Mouse (Mus musculus): ENCODE measurements around the gene Alpk1. TPM values are rescaled to one million over a fixed set of nuclear protein-coding genes. Genes with fewer than 3 reads are reported as not detected.
"Not testable (repeated sequence)": the region's sequence is repeated elsewhere in the genome, so short reads cannot be mapped to it uniquely, and the experiment has no call there.

The Alpk1 gene
- polyA plus RNA-seq, 1 experiment: 5.5 TPM

DNA sequence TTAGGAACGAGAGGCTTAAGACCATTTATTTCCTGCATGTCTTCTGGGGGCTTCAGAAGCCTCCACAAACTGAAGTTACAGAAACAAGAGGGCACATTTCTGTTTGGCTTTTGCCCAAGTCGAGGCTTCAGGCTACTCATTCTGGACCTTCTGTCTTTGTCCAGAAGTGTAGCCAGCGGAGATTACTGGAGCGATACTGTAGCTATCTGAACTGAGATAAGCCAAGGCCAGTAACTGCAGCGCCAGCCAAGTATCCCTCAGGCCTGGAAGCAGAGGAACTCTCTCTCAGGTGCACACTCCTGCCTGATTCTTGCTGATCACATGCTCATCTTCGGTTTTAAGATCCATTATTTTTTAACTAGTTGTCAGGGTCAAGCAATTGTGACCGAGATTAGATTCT lies 7.7 kb upstream of the Alpk1 start:
- TF ChIP-seq POLR2A (IDR thresholded peaks at IDR 0.05; ENCODE audit: borderline replicate concordance, control insufficient read depth, low read depth, low read length) (no peak), CTCF (IDR thresholded peaks at IDR 0.05; ENCODE audit: control insufficient read depth, insufficient read depth, low read length) (no peak)
- peaks cover 3% of the 10 kb centered on the region; the same call in 1 of the 2 replicates for H3K4me1 ChIP-seq (ENCODE audit: control insufficient read depth, insufficient read depth, low read length)
- H3K4me3 ChIP-seq (replicated peaks; ENCODE audit: control insufficient read depth, low read depth, low read length): no peak overlapping the region
- 52% methylated on average over 7 of the region's 7 CpGs for WGBS
- H3K27ac ChIP-seq (ENCODE audit: control insufficient read depth, insufficient read depth, low read depth, low read length, poor library complexity): no peak overlapping the region

DNA sequence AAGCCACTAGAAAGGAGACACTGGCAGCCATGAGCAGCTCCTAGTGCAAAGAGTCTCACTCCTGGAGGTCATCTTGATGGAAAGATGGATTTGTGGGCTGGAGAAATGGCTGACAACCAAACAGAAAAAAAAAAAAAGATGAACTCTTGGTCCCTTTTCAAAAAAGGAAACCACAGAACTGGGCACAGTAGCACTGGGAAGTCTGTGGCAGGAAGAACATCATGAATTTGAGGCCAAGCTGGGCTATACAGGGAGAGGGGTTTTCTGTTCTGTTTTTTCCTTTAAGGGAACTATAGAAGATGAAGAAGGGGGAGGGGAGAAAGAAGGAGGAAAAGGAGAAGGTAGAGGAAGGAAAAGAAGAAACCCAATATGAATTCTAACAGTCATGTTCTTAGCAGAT lies 6.7 kb upstream of the Alpk1 start:
- Histone ChIP-seq H3K27ac (ENCODE audit: control insufficient read depth, insufficient read depth, low read depth, low read length, poor library complexity) (no peak overlapping the region), H3K4me1 (ENCODE audit: control insufficient read depth, insufficient read depth, low read length) (no peaks in the 10 kb centered on the region; the same call in 1 of the 2 replicates), H3K4me3 (replicated peaks; ENCODE audit: control insufficient read depth, low read depth, low read length) (no peak overlapping the region)
- TF ChIP-seq POLR2A (IDR thresholded peaks at IDR 0.05; ENCODE audit: borderline replicate concordance, control insufficient read depth, low read depth, low read length) (no peak), CTCF (IDR thresholded peaks at IDR 0.05; ENCODE audit: control insufficient read depth, insufficient read depth, low read length) (no peak)

DNA sequence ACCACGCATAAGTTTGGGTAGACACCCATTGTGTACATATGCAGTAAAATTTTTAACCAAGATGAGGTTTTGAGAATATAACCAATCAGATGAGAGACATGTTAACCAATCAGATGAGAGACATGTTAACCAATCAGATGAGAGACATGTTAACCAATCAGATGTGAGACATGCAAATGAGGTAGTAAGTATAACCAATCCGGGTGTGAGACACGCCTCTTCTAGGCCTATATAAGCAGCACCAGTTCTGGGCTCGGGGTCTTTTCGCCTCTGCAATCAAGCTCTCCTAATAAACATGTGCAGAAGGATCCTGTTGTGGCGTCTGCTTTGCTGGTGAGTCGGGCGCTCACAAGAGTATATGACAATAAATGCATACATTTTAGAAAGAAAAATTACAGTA lies 3.4 kb upstream of the Alpk1 start:
- H3K4me3 ChIP-seq (replicated peaks; ENCODE audit: control insufficient read depth, low read depth, low read length); H3K4me1 ChIP-seq (ENCODE audit: control insufficient read depth, insufficient read depth, low read length); H3K27ac ChIP-seq (ENCODE audit: control insufficient read depth, insufficient read depth, low read depth, low read length, poor library complexity): not testable (repeated sequence)
- WGBS: 92% methylated on average over 8 of the region's 8 CpGs

DNA sequence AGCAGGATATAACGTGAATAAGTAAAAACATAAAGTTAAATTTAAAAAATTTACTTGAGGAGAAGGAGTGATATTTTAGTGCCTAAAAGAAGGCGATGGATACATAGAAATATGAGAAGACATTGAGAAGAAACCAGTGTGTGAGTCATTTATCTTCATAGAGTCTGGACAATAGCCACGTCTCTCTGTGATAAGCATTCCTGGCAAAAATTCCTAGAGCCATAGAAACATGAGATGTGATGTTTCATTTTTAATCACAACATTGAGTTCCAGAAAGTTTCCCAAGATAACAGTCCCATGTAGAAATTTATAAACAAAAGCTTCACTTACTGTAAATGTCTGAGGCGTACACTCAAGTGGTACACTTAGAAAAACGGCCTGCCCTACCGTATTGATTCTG lies 2.6 kb upstream of the Alpk1 start:
- no peaks in the 10 kb centered on the region; the same call in 1 of the 2 replicates for H3K4me1 ChIP-seq (ENCODE audit: control insufficient read depth, insufficient read depth, low read length)
- 84% methylated on average over 6 of the region's 6 CpGs for WGBS
- TF ChIP-seq POLR2A (IDR thresholded peaks at IDR 0.05; ENCODE audit: borderline replicate concordance, control insufficient read depth, low read depth, low read length): no peak

DNA sequence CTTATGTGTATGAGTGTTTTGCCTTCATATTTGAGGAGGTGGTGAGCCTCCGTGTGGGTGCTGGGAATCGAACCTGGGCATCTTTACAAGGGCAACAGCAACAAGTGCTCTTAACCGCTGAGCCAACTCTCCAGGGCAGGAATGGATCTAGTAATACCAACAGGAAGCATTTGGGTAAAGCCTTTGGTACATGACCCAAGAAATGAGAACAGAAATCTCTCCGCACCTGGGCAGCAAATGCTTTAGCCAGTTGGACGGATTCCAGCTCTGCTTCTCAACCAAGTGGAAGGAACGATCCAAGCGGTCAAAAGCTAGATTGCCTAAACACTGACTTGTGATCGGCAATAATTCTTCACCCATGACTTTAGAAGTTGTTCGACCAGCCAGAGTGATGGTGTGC lies 594 bp upstream of the Alpk1 start:
- Histone ChIP-seq H3K27ac (ENCODE audit: control insufficient read depth, insufficient read depth, low read depth, low read length, poor library complexity) (no peak overlapping the region), H3K4me3 (replicated peaks; ENCODE audit: control insufficient read depth, low read depth, low read length) (no peak overlapping the region), H3K4me1 (ENCODE audit: control insufficient read depth, insufficient read depth, low read length) (no peaks in the 10 kb centered on the region)
- WGBS: 81% methylated on average over 9 of the region's 9 CpGs
- TF ChIP-seq POLR2A (IDR thresholded peaks at IDR 0.05; ENCODE audit: borderline replicate concordance, control insufficient read depth, low read depth, low read length): no peak
- no peak for TF ChIP-seq CTCF (IDR thresholded peaks at IDR 0.05; ENCODE audit: control insufficient read depth, insufficient read depth, low read length)

More for the DNA sequence above, 2.6 kb upstream of the Alpk1 start:
- H3K27ac ChIP-seq (ENCODE audit: control insufficient read depth, insufficient read depth, low read depth, low read length, poor library complexity): no peak overlapping the region
- no peak overlapping the region for H3K4me3 ChIP-seq (replicated peaks; ENCODE audit: control insufficient read depth, low read depth, low read length)

DNA sequence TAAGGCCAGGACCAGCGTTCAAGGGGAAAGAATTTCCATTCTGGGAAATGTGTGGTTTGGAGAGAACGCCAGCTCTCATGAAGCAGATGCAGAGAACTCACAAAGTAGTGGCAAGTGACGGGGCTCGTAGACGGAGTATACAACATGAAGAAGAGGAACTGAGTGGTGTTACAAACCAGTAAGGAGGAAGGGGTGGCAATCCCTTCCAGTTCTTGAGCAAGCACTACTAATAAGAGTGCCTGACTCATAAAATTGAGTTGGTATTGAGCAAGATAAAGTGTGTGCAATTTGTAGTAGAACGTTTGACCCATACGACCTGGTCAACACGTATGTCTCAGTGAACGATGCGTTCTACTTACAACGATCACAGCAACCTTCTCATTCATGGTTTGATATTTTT lies 11.2 kb downstream of the Alpk1 start:
- peaks cover 2% of the 10 kb centered on the region; the same call in 1 of the 2 replicates for H3K4me1 ChIP-seq (ENCODE audit: control insufficient read depth, insufficient read depth, low read length)
- H3K27ac ChIP-seq (ENCODE audit: control insufficient read depth, insufficient read depth, low read depth, low read length, poor library complexity): peak overlapping the region; percentile 94
- TF ChIP-seq POLR2A (IDR thresholded peaks at IDR 0.05; ENCODE audit: borderline replicate concordance, control insufficient read depth, low read depth, low read length) (no peak), CTCF (IDR thresholded peaks at IDR 0.05; ENCODE audit: control insufficient read depth, insufficient read depth, low read length) (no peak)
- H3K4me3 ChIP-seq (replicated peaks; ENCODE audit: control insufficient read depth, low read depth, low read length): peak overlapping the region; percentile 54
- WGBS: 29% methylated on average over 11 of the region's 11 CpGs

DNA sequence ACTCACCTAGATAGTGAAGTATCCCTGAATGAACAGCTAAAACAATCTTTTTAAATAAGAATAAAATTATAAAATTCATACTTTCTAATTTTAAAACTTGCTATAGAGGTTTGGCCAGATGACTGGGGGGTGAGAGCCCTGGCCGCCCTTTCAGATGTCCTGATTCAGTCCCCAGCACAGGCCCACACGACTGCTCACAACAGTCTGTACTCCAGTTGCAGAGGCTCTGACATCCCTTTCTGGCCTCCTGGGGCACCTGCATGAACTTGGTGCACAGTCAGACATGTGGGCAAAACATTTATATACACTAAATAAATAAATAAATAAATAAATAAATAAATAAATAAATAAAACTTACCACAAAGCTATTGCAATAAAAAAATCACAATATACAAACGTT lies 14.4 kb downstream of the Alpk1 start:
- 69% methylated on average over 3 of the region's 3 CpGs for WGBS
- H3K27ac ChIP-seq (ENCODE audit: control insufficient read depth, insufficient read depth, low read depth, low read length, poor library complexity): no peak overlapping the region
- peaks cover 2% of the 10 kb centered on the region; the same call in 1 of the 2 replicates for H3K4me1 ChIP-seq (ENCODE audit: control insufficient read depth, insufficient read depth, low read length)
- no peak overlapping the region for H3K4me3 ChIP-seq (replicated peaks; ENCODE audit: control insufficient read depth, low read depth, low read length)
- TF ChIP-seq POLR2A (IDR thresholded peaks at IDR 0.05; ENCODE audit: borderline replicate concordance, control insufficient read depth, low read depth, low read length) (no peak), CTCF (IDR thresholded peaks at IDR 0.05; ENCODE audit: control insufficient read depth, insufficient read depth, low read length) (no peak)

DNA sequence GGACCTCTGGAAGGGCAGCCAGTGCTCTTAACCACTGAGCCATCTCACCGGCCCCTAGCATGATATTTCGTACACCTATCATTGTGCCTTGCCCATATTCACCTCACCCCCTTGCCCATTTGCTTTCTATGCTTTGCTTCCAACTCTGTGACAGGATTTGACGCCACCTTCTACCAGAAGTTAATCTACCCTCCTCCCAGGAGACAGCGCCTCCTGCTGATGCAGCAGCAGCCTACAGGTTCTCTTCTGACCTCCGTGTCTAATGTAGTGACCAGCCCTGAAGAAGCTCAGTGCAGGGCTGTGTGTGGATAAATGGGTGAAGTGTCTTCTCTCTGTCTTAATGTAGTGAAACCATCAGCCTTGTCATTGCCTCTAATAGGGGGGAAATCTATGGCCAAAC lies 15.8 kb downstream of the Alpk1 start:
- 79% methylated on average over 5 of the region's 5 CpGs for WGBS
- H3K4me1 ChIP-seq (ENCODE audit: control insufficient read depth, insufficient read depth, low read length): peaks cover 2% of the 10 kb centered on the region; the same call in 1 of the 2 replicates
- TF ChIP-seq CTCF (IDR thresholded peaks at IDR 0.05; ENCODE audit: control insufficient read depth, insufficient read depth, low read length) (peak; percentile 26; the same call in 1 of the 2 replicates), POLR2A (IDR thresholded peaks at IDR 0.05; ENCODE audit: borderline replicate concordance, control insufficient read depth, low read depth, low read length) (no peak)
- H3K4me3 ChIP-seq (replicated peaks; ENCODE audit: control insufficient read depth, low read depth, low read length): no peak overlapping the region
- H3K27ac ChIP-seq (ENCODE audit: control insufficient read depth, insufficient read depth, low read depth, low read length, poor library complexity): no peak overlapping the region

DNA sequence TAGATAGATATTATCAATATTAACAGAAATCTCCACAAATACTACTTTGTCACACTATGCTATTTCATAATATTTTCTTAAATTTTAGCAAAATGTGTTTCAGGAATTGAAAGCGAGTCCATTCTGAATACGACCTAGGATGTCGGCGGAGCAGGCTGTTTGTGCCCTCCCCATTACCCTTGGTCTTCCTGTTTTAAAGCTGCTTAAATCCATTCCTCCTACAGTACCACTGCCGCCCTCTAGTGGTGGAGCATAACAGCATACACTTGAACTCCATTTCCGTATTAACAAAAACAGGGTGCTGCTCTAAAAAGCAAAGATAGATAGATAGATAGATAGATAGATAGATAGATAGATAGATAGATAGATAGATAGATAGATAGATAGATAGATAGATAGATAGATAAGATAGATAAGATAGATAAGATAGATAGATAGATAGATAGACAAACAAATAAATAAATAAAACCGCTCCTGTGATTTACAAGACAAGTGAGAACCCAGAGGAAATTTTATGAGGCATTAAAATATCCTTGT lies 17.2 kb downstream of the Alpk1 start:
- peak overlapping the region; percentile 35 for H3K4me3 ChIP-seq (replicated peaks; ENCODE audit: control insufficient read depth, low read depth, low read length)
- WGBS: 13% methylated on average over 7 of the region's 7 CpGs

More for the DNA sequence above, 17.2 kb downstream of the Alpk1 start:
- Histone ChIP-seq H3K27ac (ENCODE audit: control insufficient read depth, insufficient read depth, low read depth, low read length, poor library complexity) (no peak overlapping the region), H3K4me1 (ENCODE audit: control insufficient read depth, insufficient read depth, low read length) (no peaks in the 10 kb centered on the region; the same call in 1 of the 2 replicates)
- TF ChIP-seq CTCF (IDR thresholded peaks at IDR 0.05; ENCODE audit: control insufficient read depth, insufficient read depth, low read length): peak; percentile 69
- TF ChIP-seq POLR2A (IDR thresholded peaks at IDR 0.05; ENCODE audit: borderline replicate concordance, control insufficient read depth, low read depth, low read length): no peak

Measured in bone marrow, adult 2 months (tissue).